In the genomic region with DNA sequence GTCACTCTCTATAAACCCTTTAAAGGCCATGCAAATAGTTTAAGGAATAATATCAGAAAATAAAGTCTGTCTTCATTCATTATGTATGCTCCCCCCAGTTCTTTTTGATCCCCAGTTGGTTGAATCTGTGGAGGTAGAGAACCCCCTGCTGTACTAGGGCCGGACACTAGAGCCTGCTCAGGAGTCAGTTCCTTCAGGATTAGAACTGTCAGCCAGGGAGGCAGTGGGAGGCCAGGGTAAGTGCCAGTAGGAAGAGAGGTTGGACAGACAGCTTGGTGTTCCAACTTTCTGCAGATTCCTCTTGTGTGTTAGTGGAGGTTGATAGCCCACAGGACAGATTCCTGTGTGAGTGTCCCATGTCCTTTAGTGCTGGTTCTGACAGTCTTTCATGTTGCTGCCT, we compare ENCODE assay signal across 10 mouse cellular contexts.
A peak's percentile ranks its signal among the peaks of the same experiment; 100 is the strongest.
DNase-seq lines count a peak whose midpoint lies in the region; ATAC-seq and TF ChIP-seq lines count a peak whose summit lies in the region.
"Had no signal": no experiment of that assay in that cellular context is flagged by ENCODE, and none has a peak within 500 bp of the region (broad histone marks: within the 10 kb centered on the region; RNA-seq: fewer than 3 reads in every experiment).

No protein-coding gene starts in this region.

- no peak for ATAC-seq in heart, embryonic 11.5 days (replicated peaks; ENCODE audit: insufficient number of reproducible peaks, low FRiP score, low TSS enrichment)
- no peak for ATAC-seq in lung, postnatal 0 days
- ATAC-seq in embryonic facial prominence, embryonic 13.5 days (ENCODE audit: insufficient number of reproducible peaks, insufficient read depth, low FRiP score, low TSS enrichment, low read depth): no peak
- no peak for ATAC-seq in stomach, embryonic 15.5 days (ENCODE audit: insufficient read depth, low FRiP score, low read depth)
- no peak for ATAC-seq in forebrain, embryonic 16.5 days

- intact Hi-C loops in heart, postnatal 14 days (cut with DNase I): no loop called here

- no peak for DNase-seq in heart, postnatal 14 days
- no peak for DNase-seq in lung, postnatal 0 days (ENCODE audit: low spot score)
- no peak for DNase-seq in lung, postnatal 4 days
- DNase-seq in testis, postnatal 10 days (ENCODE audit: low spot score): no peak
- DNase-seq: gastrocnemius, postnatal 25 days; thymus, postnatal 36 days had no signal

- H3K9me3 ChIP-seq in heart, embryonic 11.5 days (replicated peaks; ENCODE audit: control insufficient read depth, low read length): no peaks in the 10 kb centered on the region
- H3K9me3 ChIP-seq in lung, postnatal 0 days (ENCODE audit: low read length): no peaks in the 10 kb centered on the region
- H3K9me3 ChIP-seq in embryonic facial prominence, embryonic 13.5 days: 0 out of 2 replicates have a peak, but pooled peaks cover 3% of the 10 kb centered on the region
- no peaks in the 10 kb centered on the region for H3K9me3 ChIP-seq in stomach, embryonic 15.5 days
- no peaks in the 10 kb centered on the region for H3K9me3 ChIP-seq in forebrain, embryonic 16.5 days (ENCODE audit: control insufficient read depth, low read length)

- H3K27ac ChIP-seq in heart, embryonic 11.5 days (ENCODE audit: low read depth, low read length): peak overlapping the region; percentile 17; the same call in 1 of the 2 replicates
- no peak overlapping the region for H3K27ac ChIP-seq in lung, postnatal 0 days (ENCODE audit: low read length)
- peak overlapping the region; percentile 90 for H3K27ac ChIP-seq in embryonic facial prominence, embryonic 13.5 days
- 0 out of 2 replicates have a peak overlapping the region, but pooled peaks have one; percentile 11 for H3K27ac ChIP-seq in stomach, embryonic 15.5 days
- no peak overlapping the region for H3K27ac ChIP-seq in forebrain, embryonic 16.5 days (ENCODE audit: low read length)

- H3K27me3 ChIP-seq in heart, embryonic 11.5 days (ENCODE audit: control insufficient read depth, insufficient read depth, low read length): no peaks in the 10 kb centered on the region
- H3K27me3 ChIP-seq in lung, postnatal 0 days (replicated peaks; ENCODE audit: insufficient read depth, low read length): no peaks in the 10 kb centered on the region
- no peaks in the 10 kb centered on the region for H3K27me3 ChIP-seq in embryonic facial prominence, embryonic 13.5 days
- no peaks in the 10 kb centered on the region for H3K27me3 ChIP-seq in stomach, embryonic 15.5 days (replicated peaks)
- no peaks in the 10 kb centered on the region for H3K27me3 ChIP-seq in forebrain, embryonic 16.5 days (replicated peaks; ENCODE audit: control insufficient read depth, insufficient read depth, low read length)

- 43% methylated on average over 1 of the region's 1 CpGs for WGBS in heart, embryonic 11.5 days (ENCODE audit: insufficient replicate concordance)
- WGBS in lung, postnatal 0 days: 74% methylated on average over 1 of the region's 1 CpGs
- WGBS in embryonic facial prominence, embryonic 13.5 days: 53% methylated on average over 1 of the region's 1 CpGs
- WGBS in stomach, embryonic 15.5 days: 68% methylated on average over 1 of the region's 1 CpGs
- WGBS in forebrain, embryonic 16.5 days: 46% methylated on average over 1 of the region's 1 CpGs

- H3K4me3 ChIP-seq in heart, embryonic 11.5 days (ENCODE audit: low read depth, low read length): no peak overlapping the region
- H3K4me3 ChIP-seq in lung, postnatal 0 days (ENCODE audit: low read depth, low read length): no peak overlapping the region
- no peak overlapping the region for H3K4me3 ChIP-seq in embryonic facial prominence, embryonic 13.5 days
- no peak overlapping the region for H3K4me3 ChIP-seq in stomach, embryonic 15.5 days (replicated peaks)
- no peak overlapping the region for H3K4me3 ChIP-seq in forebrain, embryonic 16.5 days (replicated peaks; ENCODE audit: low read length)

- peaks cover 20% of the 10 kb centered on the region; the same call in 1 of the 2 replicates for H3K4me1 ChIP-seq in heart, embryonic 11.5 days (ENCODE audit: control insufficient read depth, insufficient read depth, low read length)
- peaks cover 6% of the 10 kb centered on the region; the same call in 1 of the 2 replicates for H3K4me1 ChIP-seq in lung, postnatal 0 days (ENCODE audit: insufficient read depth, low read depth, low read length)
- H3K4me1 ChIP-seq in embryonic facial prominence, embryonic 13.5 days: peaks cover 55% of the 10 kb centered on the region
- peaks cover 17% of the 10 kb centered on the region for H3K4me1 ChIP-seq in stomach, embryonic 15.5 days
- peaks cover 8% of the 10 kb centered on the region for H3K4me1 ChIP-seq in forebrain, embryonic 16.5 days (replicated peaks; ENCODE audit: control insufficient read depth, insufficient read depth, low read length)

- no peak overlapping the region for H3K9ac ChIP-seq in heart, embryonic 11.5 days (ENCODE audit: low read depth, low read length)
- no peak overlapping the region for H3K9ac ChIP-seq in lung, postnatal 0 days (replicated peaks; ENCODE audit: low read depth)
- H3K9ac ChIP-seq in embryonic facial prominence, embryonic 13.5 days: no peak overlapping the region
- no peak overlapping the region for H3K9ac ChIP-seq in stomach, embryonic 15.5 days
- no peak overlapping the region for H3K9ac ChIP-seq in forebrain, embryonic 16.5 days (replicated peaks; ENCODE audit: low read depth, low read length)

- TF ChIP-seq CTCF in lung, postnatal 0 days (IDR thresholded peaks at IDR 0.05): peak; percentile 26; the same call in 1 of the 2 replicates

- no peaks in the 10 kb centered on the region for H3K36me3 ChIP-seq in heart, embryonic 11.5 days (ENCODE audit: control insufficient read depth, insufficient read depth, low read length)
- no peaks in the 10 kb centered on the region for H3K36me3 ChIP-seq in lung, postnatal 0 days (ENCODE audit: insufficient read depth, low read length)
- H3K36me3 ChIP-seq in embryonic facial prominence, embryonic 13.5 days: peaks cover 4% of the 10 kb centered on the region; the same call in 1 of the 2 replicates
- no peaks in the 10 kb centered on the region for H3K36me3 ChIP-seq in stomach, embryonic 15.5 days
- H3K36me3 ChIP-seq in forebrain, embryonic 16.5 days (ENCODE audit: control insufficient read depth, insufficient read depth): no peaks in the 10 kb centered on the region

- no peak overlapping the region for H3K4me2 ChIP-seq in heart, embryonic 11.5 days
- H3K4me2 ChIP-seq in lung, postnatal 0 days (replicated peaks; ENCODE audit: low read depth, low read length): no peak overlapping the region
- no peak overlapping the region for H3K4me2 ChIP-seq in embryonic facial prominence, embryonic 13.5 days
- no peak overlapping the region for H3K4me2 ChIP-seq in stomach, embryonic 15.5 days
- H3K4me2 ChIP-seq in forebrain, embryonic 16.5 days (ENCODE audit: low read length): no peak overlapping the region

- no peak for TF ChIP-seq EP300 in lung, postnatal 0 days (IDR thresholded peaks at IDR 0.05)

Comparison
In these comparisons a context has a peak if more than half of its experiments do, and no peak if none do; other contexts are left out.
1. H3K27ac ChIP-seq: peak in heart, embryonic 11.5 days (single experiment), embryonic facial prominence, embryonic 13.5 days (single experiment) and stomach, embryonic 15.5 days (single experiment); none in lung, postnatal 0 days (single experiment) and forebrain, embryonic 16.5 days (single experiment).